Mouse (Mus musculus): ENCODE results near the gene Pnma5. TPM values are rescaled to one million over a fixed set of nuclear protein-coding genes. Genes with fewer than 3 reads are reported as not detected.

Gene Pnma5
- polyA plus RNA-seq (2017; shearing (Covaris generic)): not detected

GRCm38 (mm10) chrX:73037003-73037402 is at the start of gene Pnma5:
Gene Pnma5, minus strand, starts transcription at chrX:73037103.

GRCm38 (mm10) chrX:73082267-73083055 is 45.6 kb upstream of the Pnma5 start, which contains the start of gene Xlr4a:
Gene Xlr4a, minus strand, starts transcription at chrX:73082478.

GRCm38 (mm10) chrX:73064415-73064793 is 27.5 kb upstream of the Pnma5 start, which contains the start of gene Pnma3:
Gene Pnma3, plus strand, starts transcription at chrX:73064787.

GRCm38 (mm10) chrX:72986841-72987519 is 49.9 kb downstream of the Pnma5 start, which contains the start of gene Zfp185:
Gene Zfp185, plus strand, starts transcription at chrX:72987339.

Other genes starting within 250 kb of the Pnma5 start
- not detected for gene Gabrq, start 211.9 kb downstream of the Pnma5 start, polyA plus RNA-seq (2017; shearing (Covaris generic))
- 74.1 TPM for gene Cetn2, start 118.7 kb downstream of the Pnma5 start, polyA plus RNA-seq (2017; shearing (Covaris generic))
- 14.8 TPM for gene Nsdhl, start 118.5 kb downstream of the Pnma5 start, polyA plus RNA-seq (2017; shearing (Covaris generic))
- gene Zfp185, start 49.8 kb downstream of the Pnma5 start, polyA plus RNA-seq (2017; shearing (Covaris generic)): not detected
- gene Pnma3, start 27.7 kb upstream of the Pnma5 start, polyA plus RNA-seq (2017; shearing (Covaris generic)): not detected
- gene Xlr4a, start 45.4 kb upstream of the Pnma5 start, polyA plus RNA-seq (2017; shearing (Covaris generic)): 72.5 TPM
- 3.0 TPM for gene Xlr3a, start 60.0 kb upstream of the Pnma5 start, polyA plus RNA-seq (2017; shearing (Covaris generic))
- gene Gm14685, start 79.9 kb upstream of the Pnma5 start, polyA plus RNA-seq (2017; shearing (Covaris generic)): 0.39 TPM
- gene Xlr5b, start 111.7 kb upstream of the Pnma5 start, polyA plus RNA-seq (2017; shearing (Covaris generic)): not detected
- not detected for gene DXBay18, start 112.3 kb upstream of the Pnma5 start, polyA plus RNA-seq (2017; shearing (Covaris generic))
- gene Spin2d, start 139.9 kb upstream of the Pnma5 start, polyA plus RNA-seq (2017; shearing (Covaris generic)): not detected
- gene Xlr3b, start 155.1 kb upstream of the Pnma5 start, polyA plus RNA-seq (2017; shearing (Covaris generic)): 33.5 TPM
- gene Xlr4b, start 177.2 kb upstream of the Pnma5 start, polyA plus RNA-seq (2017; shearing (Covaris generic)): 155 TPM
- gene F8a, start 191.2 kb upstream of the Pnma5 start, polyA plus RNA-seq (2017; shearing (Covaris generic)): 15.8 TPM
- 66.2 TPM for gene Xlr4c, start 206.0 kb upstream of the Pnma5 start, polyA plus RNA-seq (2017; shearing (Covaris generic))
- not detected for gene Xlr3c, start 228.3 kb upstream of the Pnma5 start, polyA plus RNA-seq (2017; shearing (Covaris generic))